Mouse (Mus musculus) limb, embryonic 13.5 days (tissue): ENCODE results near the gene Trim42. TPM values are rescaled to one million over a fixed set of nuclear protein-coding genes. Genes with fewer than 3 reads are reported as not detected.
A peak's percentile ranks its signal among the peaks of the same experiment; 100 is the strongest.

Experiments used
- ATAC-seq: fragments of 200-750 bp; cut with Nextera tagmentation; 2 replicates; pipeline ENCODE4 v1.8.0; 2017; ENCODE audit warnings: low read depth, moderate number of reproducible peaks, moderate TSS enrichment; ENCODE audit not compliant: low FRiP score
- H3K27ac ChIP-seq: fragments of 300-500 bp; sonication (generic); 2 replicates; pipeline ENCODE4 v1.5.1; 2015; ENCODE audit warnings: inconsistent platforms, mild to moderate bottlenecking, moderate library complexity
- H3K27me3 ChIP-seq: fragments of 300-500 bp; sonication (generic); 2 replicates; pipeline ENCODE4 v1.6.1; 2015; ENCODE audit warnings: mild to moderate bottlenecking, inconsistent platforms
- H3K36me3 ChIP-seq: fragments of 300-500 bp; sonication (generic); 2 replicates; pipeline ENCODE4 v1.6.1; 2015; ENCODE audit warnings: inconsistent platforms, mild to moderate bottlenecking, moderate library complexity
- H3K4me1 ChIP-seq: fragments of 300-500 bp; sonication (generic); 2 replicates; pipeline ENCODE4 v1.6.1; 2015; ENCODE audit warnings: inconsistent platforms
- H3K4me2 ChIP-seq: fragments of 300-500 bp; sonication (generic); replicated peaks from 2 replicates; pipeline ENCODE4 v1.6.1; 2015; ENCODE audit warnings: inconsistent platforms, mild to moderate bottlenecking, moderate library complexity
- H3K4me3 ChIP-seq: fragments of 300-500 bp; sonication (generic); 2 replicates; pipeline ENCODE4 v1.5.1; 2015; ENCODE audit warnings: moderate library complexity, mild to moderate bottlenecking, inconsistent platforms
- H3K9ac ChIP-seq: fragments of 300-500 bp; sonication (generic); 2 replicates; pipeline ENCODE4 v1.6.1; 2015; ENCODE audit warnings: mild to moderate bottlenecking, inconsistent platforms
- H3K9me3 ChIP-seq: fragments of 300-500 bp; sonication (generic); 2 replicates; pipeline ENCODE4 v1.6.1; 2016; ENCODE audit warnings: inconsistent platforms
- WGBS: fragments of 180-500 bp; shearing (Covaris S2); methylation state at CpG from one replicate; pipeline ENCODE4 v1.1.7; 2015; 5-methylcytosine and 5-hydroxymethylcytosine counted together
- polyA plus RNA-seq: library from polyadenylated mRNA; unstranded; fragments of >200 nt; fragmentation: Nextera tagmentation; extraction: Ambion mirVana; gene quantifications from 2 replicates; pipeline ENCODE4 v1.2.1, GENCODE M21; 2015

Gene Trim42
- not detected in 2 replicates for polyA plus RNA-seq

DNA sequence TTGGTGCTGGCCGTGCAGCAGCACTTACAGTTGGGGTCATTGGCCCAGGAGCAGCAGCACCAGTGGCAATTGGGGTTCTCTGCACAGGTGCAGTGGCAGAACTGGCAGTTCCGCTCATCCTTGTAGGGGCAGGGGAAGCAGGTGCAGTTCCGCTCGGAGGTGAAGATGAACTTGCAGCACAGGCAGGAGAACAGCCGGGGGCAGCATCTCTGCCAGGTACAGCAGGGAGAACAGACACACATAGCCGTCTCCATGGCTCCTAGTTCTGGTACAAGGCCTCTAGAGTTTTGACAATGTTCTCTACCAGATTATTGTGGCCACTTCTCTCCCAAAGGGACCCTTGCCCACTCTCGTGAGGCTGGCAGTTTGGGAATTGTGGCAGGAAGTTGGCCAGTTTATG is at the start of gene Trim42:
Gene Trim42 (minus strand): TSS at position 368 of the 400 bp plus-strand sequence.
- Histone ChIP-seq H3K36me3 (no peaks in the 10 kb centered on the region), H3K4me1 (no peaks in the 10 kb centered on the region), H3K4me3 (no peak within 1 kb of the TSS), H3K27ac (no peak within 1 kb of the TSS), H3K9me3 (no peaks in the 10 kb centered on the region), H3K27me3 (no peaks in the 10 kb centered on the region), H3K4me2 (no peak within 1 kb of the TSS), H3K9ac (no peak within 1 kb of the TSS)
- WGBS: 77% methylated on average over 7 of the region's 7 CpGs
- no peak for ATAC-seq

DNA sequence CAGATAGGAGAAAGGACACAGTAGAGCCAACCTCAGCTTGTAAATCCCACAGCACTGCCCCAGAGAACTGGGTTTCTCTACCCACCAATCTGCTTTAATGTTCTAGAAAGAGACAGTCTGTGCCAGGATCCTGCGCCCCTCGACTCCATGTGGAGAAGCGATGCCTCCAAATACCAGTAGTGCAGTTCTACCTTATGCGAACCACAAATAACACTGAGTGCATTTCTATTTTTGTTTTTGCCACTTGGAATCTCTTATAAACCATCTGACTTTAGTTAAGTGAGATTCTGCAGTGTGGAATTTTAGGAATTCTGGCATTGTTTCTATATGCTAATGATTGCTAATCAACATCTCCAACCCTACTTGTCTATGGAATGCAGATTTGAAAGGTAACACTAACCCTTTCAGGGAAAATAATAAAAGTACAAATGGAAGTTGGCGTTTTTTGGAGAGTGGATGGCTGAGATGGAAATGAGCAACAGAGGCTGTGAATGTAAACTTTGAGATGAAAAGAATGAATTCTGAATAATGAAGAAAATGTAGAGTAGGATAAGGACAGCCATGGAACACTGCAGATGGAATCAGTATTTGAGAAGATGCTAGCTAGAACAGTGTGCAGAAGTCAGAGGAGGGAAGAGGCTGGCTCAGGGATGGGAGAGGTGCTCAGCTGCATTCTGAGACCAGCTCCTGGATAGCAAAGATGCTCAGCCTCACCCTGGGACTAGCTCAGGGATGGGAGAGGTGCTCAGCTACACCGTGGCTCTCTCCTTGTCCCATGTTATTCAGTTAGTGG is 45.3 kb upstream of the Trim42 start:
- H3K4me3 ChIP-seq: no peak overlapping the region
- no peaks in the 10 kb centered on the region for H3K36me3 ChIP-seq
- 80% methylated on average over 6 of the region's 6 CpGs for WGBS
- H3K4me1 ChIP-seq: no peaks in the 10 kb centered on the region
- H3K9me3 ChIP-seq: no peaks in the 10 kb centered on the region
- no peak overlapping the region for H3K9ac ChIP-seq
- H3K27ac ChIP-seq: no peak overlapping the region
- H3K27me3 ChIP-seq: no peaks in the 10 kb centered on the region
- no peak for ATAC-seq
- no peak overlapping the region for H3K4me2 ChIP-seq

DNA sequence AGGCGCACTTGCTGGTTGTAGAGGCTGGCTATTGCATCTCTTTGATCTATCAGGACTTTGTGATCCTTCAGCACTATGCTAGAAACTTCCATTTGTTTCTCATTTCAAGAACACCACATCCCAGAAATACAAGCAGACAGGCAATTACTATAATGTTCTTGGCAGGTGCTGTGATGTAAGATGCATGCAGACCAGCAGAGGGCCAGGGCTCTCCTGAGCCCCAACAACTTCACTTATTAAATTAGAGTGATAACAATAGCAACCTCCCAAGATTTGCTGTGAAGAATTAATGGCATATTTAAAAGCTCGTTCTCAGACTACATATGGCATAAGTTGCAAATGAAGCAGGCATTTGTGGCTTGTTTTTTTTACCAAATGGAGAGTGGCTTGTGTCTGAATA is 38.4 kb upstream of the Trim42 start:
- Histone ChIP-seq H3K27me3 (no peaks in the 10 kb centered on the region), H3K36me3 (no peaks in the 10 kb centered on the region), H3K27ac (no peak overlapping the region), H3K9ac (no peak overlapping the region), H3K4me3 (no peak overlapping the region), H3K4me2 (no peak overlapping the region), H3K4me1 (no peaks in the 10 kb centered on the region), H3K9me3 (no peaks in the 10 kb centered on the region)
- WGBS: 79% methylated on average over 2 of the region's 2 CpGs
- no peak for ATAC-seq

DNA sequence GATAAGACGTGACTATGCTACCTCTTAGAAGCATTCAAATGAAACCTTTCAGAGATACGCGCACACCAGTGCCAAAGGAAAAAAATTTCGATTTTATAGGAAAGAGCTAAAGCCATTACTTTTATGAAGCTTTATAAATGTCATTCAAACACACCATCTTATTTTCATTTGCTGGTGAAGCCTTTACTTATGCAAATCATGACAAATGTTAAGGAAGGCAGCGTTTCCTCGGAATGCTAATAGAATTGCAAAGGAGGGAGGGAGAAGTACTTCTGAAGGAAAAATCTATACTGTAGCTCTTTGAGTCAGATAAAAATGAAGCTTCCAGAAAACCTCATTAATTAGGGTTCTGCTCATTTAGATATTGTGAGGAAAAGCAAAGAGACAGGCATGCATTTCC is 13.3 kb downstream of the Trim42 start:
- Histone ChIP-seq H3K9ac (no peak overlapping the region), H3K4me1 (no peaks in the 10 kb centered on the region), H3K36me3 (no peaks in the 10 kb centered on the region), H3K9me3 (no peaks in the 10 kb centered on the region), H3K4me2 (no peak overlapping the region), H3K4me3 (no peak overlapping the region), H3K27me3 (no peaks in the 10 kb centered on the region), H3K27ac (no peak overlapping the region)
- 68% methylated on average over 6 of the region's 6 CpGs for WGBS
- no peak for ATAC-seq

DNA sequence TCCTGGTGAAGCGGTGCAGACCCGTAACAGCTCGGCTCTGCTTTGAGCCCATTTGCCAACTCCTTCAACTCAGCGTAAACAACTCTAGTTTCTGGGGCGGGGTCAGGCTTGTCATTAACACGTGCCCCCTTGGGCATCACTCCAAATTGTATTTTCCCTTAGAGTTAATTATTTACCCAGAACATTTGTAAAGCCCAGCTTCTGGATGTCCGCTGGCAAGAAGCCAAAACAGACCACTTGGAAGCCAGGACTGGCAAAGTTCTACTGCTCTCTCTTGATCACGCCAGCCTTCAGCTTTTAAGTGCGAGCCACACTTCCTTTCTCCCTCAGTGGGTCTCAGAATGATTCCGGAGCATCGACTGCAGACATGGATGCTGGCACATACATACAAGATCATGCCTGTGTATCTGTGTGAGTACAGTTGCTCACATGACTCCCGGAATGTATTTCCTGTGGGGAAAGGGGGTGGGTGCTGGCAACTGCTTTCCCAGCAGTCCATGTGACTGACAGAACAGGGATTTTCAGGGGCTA is 24.9 kb downstream of the Trim42 start:
- H3K36me3 ChIP-seq: no peaks in the 10 kb centered on the region
- H3K27ac ChIP-seq: no peak overlapping the region
- no peaks in the 10 kb centered on the region for H3K27me3 ChIP-seq
- H3K4me2 ChIP-seq: 0 out of 2 replicates have a peak overlapping the region, but pooled peaks have one; percentile 19
- peaks cover 11% of the 10 kb centered on the region for H3K4me1 ChIP-seq
- ATAC-seq: peak; percentile 48; the same call in 1 of the 2 replicates
- WGBS: 38% methylated on average over 12 of the region's 12 CpGs
- H3K4me3 ChIP-seq: no peak overlapping the region
- no peak overlapping the region for H3K9ac ChIP-seq
- no peaks in the 10 kb centered on the region for H3K9me3 ChIP-seq

DNA sequence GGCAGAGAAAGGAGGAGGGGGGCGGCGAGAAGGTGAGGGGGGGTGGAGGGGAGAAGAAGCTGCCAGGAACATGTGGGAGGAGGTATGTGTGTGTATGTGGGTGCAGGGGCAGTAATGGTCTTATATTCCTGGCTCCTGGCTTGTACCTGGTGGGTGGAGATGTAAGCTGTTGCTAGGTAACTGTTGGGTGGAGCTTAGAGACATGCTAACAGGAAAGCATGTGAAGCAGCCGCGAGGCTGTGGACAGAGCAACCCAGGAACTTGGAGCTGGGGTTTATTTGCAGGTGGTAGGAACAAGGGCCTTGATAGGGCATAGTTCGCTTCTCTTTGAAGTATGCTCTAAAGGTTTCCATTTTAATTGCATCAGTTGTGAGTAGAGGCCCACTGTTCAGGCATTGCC is 28.0 kb downstream of the Trim42 start:
- Histone ChIP-seq H3K27me3 (no peaks in the 10 kb centered on the region), H3K4me3 (no peak overlapping the region), H3K9me3 (no peaks in the 10 kb centered on the region), H3K27ac (no peak overlapping the region), H3K4me2 (no peak overlapping the region), H3K9ac (no peak overlapping the region), H3K4me1 (peaks cover 11% of the 10 kb centered on the region), H3K36me3 (no peaks in the 10 kb centered on the region)
- 68% methylated on average over 5 of the region's 5 CpGs for WGBS
- no peak for ATAC-seq

DNA sequence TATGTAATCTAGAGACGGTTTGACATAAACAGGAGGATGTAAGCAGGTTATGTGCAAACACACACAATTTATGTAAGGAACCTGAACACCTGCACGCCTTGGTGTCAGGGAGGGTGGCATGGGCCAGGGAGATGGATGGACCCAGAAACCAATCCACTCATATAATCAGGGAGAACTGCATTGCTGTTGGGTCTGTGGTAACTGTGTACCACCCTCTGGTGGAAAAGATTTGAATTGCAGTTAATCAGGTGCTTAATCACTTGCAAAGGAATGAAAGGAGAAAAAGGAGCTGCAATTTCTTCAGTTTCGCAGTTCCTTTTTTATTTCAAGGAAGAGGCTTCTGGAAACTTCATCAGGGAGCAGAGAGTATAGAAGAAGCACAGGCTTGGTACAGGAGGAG is 46.9 kb downstream of the Trim42 start:
- no peak overlapping the region for H3K4me2 ChIP-seq
- H3K27me3 ChIP-seq: no peaks in the 10 kb centered on the region
- H3K9ac ChIP-seq: no peak overlapping the region
- ATAC-seq: no peak
- no peaks in the 10 kb centered on the region for H3K36me3 ChIP-seq
- 0 out of 2 replicates have a peak, but pooled peaks cover 7% of the 10 kb centered on the region for H3K4me1 ChIP-seq
- H3K27ac ChIP-seq: no peak overlapping the region
- WGBS: 74% methylated on average over 3 of the region's 3 CpGs
- no peaks in the 10 kb centered on the region for H3K9me3 ChIP-seq
- H3K4me3 ChIP-seq: no peak overlapping the region

DNA sequence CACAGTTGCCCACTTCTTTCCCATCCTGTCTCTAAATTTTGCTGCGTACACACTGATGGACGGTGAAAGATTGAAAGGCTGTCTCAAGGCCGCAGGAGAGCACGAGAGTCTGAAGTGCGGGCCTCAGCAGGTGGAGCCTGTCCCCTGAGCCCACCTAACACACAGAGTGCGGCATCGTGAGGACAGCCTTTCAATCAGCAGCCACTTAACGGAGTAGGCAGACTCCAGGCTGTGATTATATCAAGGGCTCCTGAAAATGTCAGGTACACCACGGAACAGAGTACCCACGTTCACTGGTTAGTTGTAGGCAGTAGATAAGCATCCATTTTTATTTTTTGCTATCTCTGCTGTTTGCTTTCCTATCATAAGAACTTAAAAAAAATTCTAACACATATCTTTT is 47.6 kb downstream of the Trim42 start:
- Histone ChIP-seq H3K4me2 (no peak overlapping the region), H3K27me3 (no peaks in the 10 kb centered on the region), H3K36me3 (no peaks in the 10 kb centered on the region), H3K4me1 (0 out of 2 replicates have a peak, but pooled peaks cover 7% of the 10 kb centered on the region), H3K9ac (no peak overlapping the region), H3K9me3 (no peaks in the 10 kb centered on the region), H3K27ac (no peak overlapping the region), H3K4me3 (no peak overlapping the region)
- no peak for ATAC-seq
- WGBS: 76% methylated on average over 10 of the region's 10 CpGs

DNA sequence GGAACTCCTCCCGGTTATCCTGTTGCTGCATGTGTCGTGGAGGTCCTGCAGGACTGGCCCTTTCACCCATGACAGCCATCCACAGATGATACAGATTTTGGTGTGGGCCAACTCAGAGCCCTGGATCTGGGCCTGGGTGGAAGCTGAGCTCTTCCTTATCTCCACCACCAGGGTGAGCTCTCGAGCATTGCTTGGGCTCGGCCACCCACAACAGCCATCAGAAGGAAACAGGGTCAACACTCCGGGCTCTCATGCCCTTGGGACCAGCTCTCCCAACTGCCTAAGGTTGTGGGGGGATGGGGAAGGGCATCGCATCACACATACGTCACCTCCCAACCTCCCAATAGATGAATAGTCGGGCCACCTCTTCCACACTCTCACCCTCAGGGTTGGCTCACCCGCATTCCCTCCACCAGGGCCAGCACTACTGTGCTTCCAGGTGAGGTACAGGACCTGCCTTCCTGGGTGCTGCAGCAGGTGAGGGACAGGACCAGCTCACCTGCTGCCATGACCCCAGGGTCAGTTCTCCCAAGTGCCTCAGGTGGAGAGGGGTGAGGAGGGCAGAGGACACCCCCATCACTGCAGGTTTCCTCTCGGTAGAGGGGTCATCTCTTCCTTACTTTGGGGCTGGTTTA is 54.2 kb downstream of the Trim42 start:
- WGBS: 73% methylated on average over 10 of the region's 10 CpGs
- H3K27me3 ChIP-seq: 0 out of 2 replicates have a peak, but pooled peaks cover 3% of the 10 kb centered on the region
- H3K36me3 ChIP-seq: no peaks in the 10 kb centered on the region
- H3K4me1 ChIP-seq: 0 out of 2 replicates have a peak, but pooled peaks cover 7% of the 10 kb centered on the region
- no peak overlapping the region for H3K4me3 ChIP-seq
- no peak for ATAC-seq
- no peaks in the 10 kb centered on the region for H3K9me3 ChIP-seq
- no peak overlapping the region for H3K9ac ChIP-seq
- H3K4me2 ChIP-seq: no peak overlapping the region
- H3K27ac ChIP-seq: no peak overlapping the region

DNA sequence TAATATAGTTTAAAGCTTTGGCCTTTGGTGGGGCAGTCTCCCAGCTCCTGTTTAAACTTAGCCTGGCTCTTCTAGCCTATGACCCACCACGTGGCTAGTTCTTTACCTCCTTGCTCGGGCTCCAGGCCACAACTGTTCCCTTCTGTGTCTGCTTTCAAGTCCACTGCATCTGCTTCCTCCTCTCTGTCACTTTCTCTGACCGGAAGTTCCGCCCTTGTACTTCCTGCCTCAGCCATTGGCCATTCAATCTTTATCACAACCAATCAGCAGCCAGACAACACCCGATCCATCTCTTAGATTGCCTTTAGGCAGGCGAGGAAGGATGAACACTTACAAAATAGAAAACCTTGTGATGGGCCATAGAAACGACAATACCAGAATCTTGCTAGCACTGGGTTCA is 58.1 kb downstream of the Trim42 start:
- Histone ChIP-seq H3K27me3 (0 out of 2 replicates have a peak, but pooled peaks cover 3% of the 10 kb centered on the region), H3K9me3 (no peaks in the 10 kb centered on the region), H3K4me3 (no peak overlapping the region), H3K9ac (no peak overlapping the region), H3K4me1 (peaks cover 7% of the 10 kb centered on the region; the same call in 1 of the 2 replicates), H3K27ac (no peak overlapping the region), H3K36me3 (no peaks in the 10 kb centered on the region), H3K4me2 (no peak overlapping the region)
- ATAC-seq: no peak
- 85% methylated on average over 7 of the region's 7 CpGs for WGBS

DNA sequence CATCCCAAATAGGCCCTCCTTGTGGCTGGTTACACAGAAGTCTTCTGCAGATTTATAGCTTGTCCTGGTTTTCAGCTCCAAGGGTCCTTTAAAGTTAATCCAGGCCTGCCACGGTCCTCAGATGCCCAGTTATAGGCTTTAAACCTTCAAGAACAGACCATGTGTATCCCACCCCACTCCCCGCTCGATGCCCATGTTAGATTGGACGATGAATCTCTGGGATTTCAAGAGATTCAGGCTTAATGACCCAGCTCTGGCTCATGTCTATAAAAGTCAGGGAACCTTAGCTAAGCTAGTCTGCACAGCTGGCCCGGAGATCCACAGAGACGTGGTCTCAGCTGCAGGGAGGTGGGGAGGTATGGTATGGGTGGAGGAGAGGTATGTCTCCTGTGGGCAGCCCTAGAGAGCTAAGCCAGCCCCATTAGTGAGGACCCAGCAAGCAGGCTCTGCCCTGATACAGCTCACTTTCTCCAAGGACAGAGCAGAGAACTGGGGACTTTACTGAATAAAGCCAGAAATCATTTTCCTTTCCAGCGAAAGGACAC is 60.2 kb downstream of the Trim42 start:
- no peak overlapping the region for H3K4me3 ChIP-seq
- no peaks in the 10 kb centered on the region for H3K36me3 ChIP-seq
- WGBS: 38% methylated on average over 7 of the region's 7 CpGs
- no peak overlapping the region for H3K27ac ChIP-seq
- H3K4me2 ChIP-seq: no peak overlapping the region
- no peak overlapping the region for H3K9ac ChIP-seq
- no peaks in the 10 kb centered on the region for H3K9me3 ChIP-seq
- 0 out of 2 replicates have a peak, but pooled peaks cover 3% of the 10 kb centered on the region for H3K27me3 ChIP-seq
- no peak for ATAC-seq
- H3K4me1 ChIP-seq: peaks cover 7% of the 10 kb centered on the region; the same call in 1 of the 2 replicates
